ENCODE assay signal across 8 mouse cellular contexts in genomic region chr3:95227214-95227613, GRCm38 (mm10). TPM values are rescaled to one million over a fixed set of nuclear protein-coding genes. Genes with fewer than 3 reads are reported as not detected.
A peak's percentile ranks its signal among the peaks of the same experiment; 100 is the strongest.
DNase-seq lines count a peak whose midpoint lies in the region; ATAC-seq and TF ChIP-seq lines count a peak whose summit lies in the region.

No protein-coding gene starts in this region.

- TF ChIP-seq CTCF in midbrain, postnatal 0 days (IDR thresholded peaks at IDR 0.05), result no peak

- H3K4me3 ChIP-seq in heart, embryonic 16.5 days (ENCODE audit: low read length), result peak overlapping the region; percentile 86
- peak overlapping the region; percentile 78 for H3K4me3 ChIP-seq in hindbrain, embryonic 15.5 days
- peak overlapping the region; percentile 86 for H3K4me3 ChIP-seq in midbrain, postnatal 0 days (ENCODE audit: low read depth, low read length)

- WGBS in heart, embryonic 16.5 days, result 35% methylated on average over 1 of the region's 1 CpGs
- WGBS in hindbrain, embryonic 15.5 days, result 21% methylated on average over 1 of the region's 1 CpGs
- 11% methylated on average over 1 of the region's 1 CpGs for WGBS in midbrain, postnatal 0 days

- peaks cover 22% of the 10 kb centered on the region for H3K4me1 ChIP-seq in heart, embryonic 16.5 days (ENCODE audit: control insufficient read depth, insufficient read depth, low read length)
- H3K4me1 ChIP-seq in hindbrain, embryonic 15.5 days (replicated peaks), result peaks cover 69% of the 10 kb centered on the region
- peaks cover 29% of the 10 kb centered on the region for H3K4me1 ChIP-seq in midbrain, postnatal 0 days (ENCODE audit: insufficient read depth, low read length)

- no peak for ATAC-seq in heart, embryonic 16.5 days (replicated peaks; ENCODE audit: extremely low read depth, insufficient read depth, low FRiP score)
- ATAC-seq in hindbrain, embryonic 15.5 days (ENCODE audit: low FRiP score, low read depth), result no peak
- ATAC-seq in midbrain, postnatal 0 days (ENCODE audit: low FRiP score), result no peak

- H3K4me2 ChIP-seq in heart, embryonic 16.5 days (ENCODE audit: low read depth, low read length), result peak overlapping the region; percentile 88
- H3K4me2 ChIP-seq in hindbrain, embryonic 15.5 days, result peak overlapping the region; percentile 77
- peak overlapping the region; percentile 74 for H3K4me2 ChIP-seq in midbrain, postnatal 0 days (ENCODE audit: low read depth, low read length, poor library complexity, severe bottlenecking)

- DNase-seq in heart, postnatal 4 days, result no peak
- peak; percentile 27 for DNase-seq in adipocyte (ENCODE audit: low spot score)
- peak; percentile 55 for DNase-seq in midbrain, postnatal 0 days (ENCODE audit: low spot score)
- DNase-seq in gastrocnemius, postnatal 36 days, result no peak
- no peak for DNase-seq in layer of hippocampus, postnatal 10 days (ENCODE audit: low spot score in 2 of 2)
- DNase-seq in left cerebral cortex, postnatal 36 days (ENCODE audit: low spot score in 2 of 2), result no peak

- no peak overlapping the region; the same call in 1 of the 2 replicates for H3K27ac ChIP-seq in heart, embryonic 16.5 days (ENCODE audit: low read length)
- H3K27ac ChIP-seq in hindbrain, embryonic 15.5 days (replicated peaks), result peak overlapping the region; percentile 99
- peak overlapping the region; percentile 97 for H3K27ac ChIP-seq in midbrain, postnatal 0 days (ENCODE audit: low read depth, low read length)

- peak overlapping the region; percentile 95; the same call in 1 of the 2 replicates for H3K9ac ChIP-seq in heart, embryonic 16.5 days (ENCODE audit: low read length)
- H3K9ac ChIP-seq in hindbrain, embryonic 15.5 days, result peak overlapping the region; percentile 89
- peak overlapping the region; percentile 87 for H3K9ac ChIP-seq in midbrain, postnatal 0 days (replicated peaks; ENCODE audit: low read length, poor library complexity, severe bottlenecking)

- H3K9me3 ChIP-seq in heart, embryonic 16.5 days (replicated peaks; ENCODE audit: control insufficient read depth, low read length), result 0 out of 2 replicates have a peak, but pooled peaks cover 2% of the 10 kb centered on the region
- H3K9me3 ChIP-seq in hindbrain, embryonic 15.5 days, result no peaks in the 10 kb centered on the region
- H3K9me3 ChIP-seq in midbrain, postnatal 0 days (ENCODE audit: low read length), result no peaks in the 10 kb centered on the region

- no peaks in the 10 kb centered on the region for H3K27me3 ChIP-seq in heart, embryonic 16.5 days (ENCODE audit: control insufficient read depth, insufficient read depth, low read length)
- no peaks in the 10 kb centered on the region for H3K27me3 ChIP-seq in hindbrain, embryonic 15.5 days
- H3K27me3 ChIP-seq in midbrain, postnatal 0 days (ENCODE audit: insufficient read depth, low read length), result no peaks in the 10 kb centered on the region

- H3K36me3 ChIP-seq in heart, embryonic 16.5 days (ENCODE audit: control insufficient read depth, insufficient read depth), result peaks cover 15% of the 10 kb centered on the region
- peaks cover 32% of the 10 kb centered on the region for H3K36me3 ChIP-seq in hindbrain, embryonic 15.5 days
- peaks cover 16% of the 10 kb centered on the region for H3K36me3 ChIP-seq in midbrain, postnatal 0 days (ENCODE audit: insufficient read depth, low read length)

- intact Hi-C loops in gastrocnemius, postnatal 36 days (cut with DNase I), result no loop called here
- intact Hi-C loops in left cerebral cortex, postnatal 36 days (cut with DNase I), result no loop called here

RNA-seq across cellular contexts. Expression of gene Cdc42se1, which starts 1.3 kb away (rescaled TPM):
- polyA plus RNA-seq in heart, embryonic 16.5 days (2015; fragmentation: Nextera tagmentation; extraction: Ambion mirVana), result 57.8 and 59.3 TPM in 2 replicates
- 10 to 100 TPM; 45.2 to 45.9 TPM for total RNA-seq in heart, postnatal 4 days (2021)
- polyA plus RNA-seq in hindbrain, embryonic 15.5 days (2015; fragmentation: Nextera tagmentation; extraction: Ambion mirVana), result 57.1 and 59.3 TPM in 2 replicates
- total RNA-seq in midbrain, postnatal 0 days (2014; rRNA removed), result 35.0 and 54.7 TPM in 2 replicates
- polyA plus RNA-seq in midbrain, postnatal 0 days (2015; fragmentation: Nextera tagmentation; extraction: Ambion mirVana), result 40.9 and 41.4 TPM in 2 replicates
- 10 to 100 TPM; 14.2 to 18.4 TPM for total RNA-seq in gastrocnemius, postnatal 36 days (2021)
- total RNA-seq in layer of hippocampus, postnatal 10 days (2021), result 10 to 100 TPM; 79.8 to 80.1 TPM
- 10 to 100 TPM; 64.4 to 68.0 TPM for total RNA-seq in left cerebral cortex, postnatal 36 days (2021)

RNA-seq across cellular contexts. Expression of gene Mllt11, which starts 4.8 kb away (rescaled TPM):
- polyA plus RNA-seq in heart, embryonic 16.5 days (2015; fragmentation: Nextera tagmentation; extraction: Ambion mirVana), result 9.8 and 11.5 TPM in 2 replicates
- total RNA-seq in heart, postnatal 4 days (2021), result 1 to 10 TPM; 7.4 to 8.1 TPM
- 323 and 341 TPM in 2 replicates for polyA plus RNA-seq in hindbrain, embryonic 15.5 days (2015; fragmentation: Nextera tagmentation; extraction: Ambion mirVana)
- total RNA-seq in midbrain, postnatal 0 days (2014; rRNA removed), result 301 and 367 TPM in 2 replicates
- polyA plus RNA-seq in midbrain, postnatal 0 days (2015; fragmentation: Nextera tagmentation; extraction: Ambion mirVana), result 738 and 774 TPM in 2 replicates
- total RNA-seq in gastrocnemius, postnatal 36 days (2021), result 10 to 100 TPM; 48.5 to 63.2 TPM
- 100 to 1,000 TPM; 621 to 626 TPM for total RNA-seq in layer of hippocampus, postnatal 10 days (2021)
- total RNA-seq in left cerebral cortex, postnatal 36 days (2021), result 100 to 1,000 TPM; 292 to 336 TPM

RNA-seq across cellular contexts. Expression of gene Gabpb2, which starts 9.5 kb away (rescaled TPM):
- 6.3 and 6.6 TPM in 2 replicates for polyA plus RNA-seq in heart, embryonic 16.5 days (2015; fragmentation: Nextera tagmentation; extraction: Ambion mirVana)
- 10 to 100 TPM; 16.1 to 16.2 TPM for total RNA-seq in heart, postnatal 4 days (2021)
- polyA plus RNA-seq in hindbrain, embryonic 15.5 days (2015; fragmentation: Nextera tagmentation; extraction: Ambion mirVana), result 3.4 and 3.6 TPM in 2 replicates
- 6.5 and 7.6 TPM in 2 replicates for total RNA-seq in midbrain, postnatal 0 days (2014; rRNA removed)
- polyA plus RNA-seq in midbrain, postnatal 0 days (2015; fragmentation: Nextera tagmentation; extraction: Ambion mirVana), result 1.5 and 1.6 TPM in 2 replicates
- 1 to 10 TPM; 6.6 to 8.0 TPM for total RNA-seq in gastrocnemius, postnatal 36 days (2021)
- 10 to 100 TPM; 10.1 to 10.6 TPM for total RNA-seq in layer of hippocampus, postnatal 10 days (2021)
- total RNA-seq in left cerebral cortex, postnatal 36 days (2021), result 10 to 100 TPM in 1 of 2 experiments, 1 to 10 TPM in 1; 6.3 to 13.4 TPM

RNA-seq across cellular contexts. Expression of gene Gm128, which starts 14.2 kb away (rescaled TPM):
- 0.50 and 0.51 TPM in 2 replicates for polyA plus RNA-seq in heart, embryonic 16.5 days (2015; fragmentation: Nextera tagmentation; extraction: Ambion mirVana)
- under 1 TPM in 1 of 2 experiments, not detected in 1; 0.14 TPM for total RNA-seq in heart, postnatal 4 days (2021)
- polyA plus RNA-seq in hindbrain, embryonic 15.5 days (2015; fragmentation: Nextera tagmentation; extraction: Ambion mirVana), result 0.13 and 0.19 TPM in 2 replicates
- total RNA-seq in midbrain, postnatal 0 days (2014; rRNA removed), result 0.24 and 0.49 TPM in 2 replicates
- 0.19 and 0.27 TPM in 2 replicates for polyA plus RNA-seq in midbrain, postnatal 0 days (2015; fragmentation: Nextera tagmentation; extraction: Ambion mirVana)
- total RNA-seq in gastrocnemius, postnatal 36 days (2021), result not detected
- under 1 TPM; 0.16 to 0.18 TPM for total RNA-seq in layer of hippocampus, postnatal 10 days (2021)
- total RNA-seq in left cerebral cortex, postnatal 36 days (2021), result under 1 TPM; 0.20 to 0.27 TPM

RNA-seq across cellular contexts. Expression of gene Bnipl, which starts 23.8 kb away (rescaled TPM):
- polyA plus RNA-seq in heart, embryonic 16.5 days (2015; fragmentation: Nextera tagmentation; extraction: Ambion mirVana), result 0.22 and 0.37 TPM in 2 replicates
- not detected for total RNA-seq in heart, postnatal 4 days (2021)
- polyA plus RNA-seq in hindbrain, embryonic 15.5 days (2015; fragmentation: Nextera tagmentation; extraction: Ambion mirVana), result 0.29 TPM in 1 of 2 replicates, not detected in the other
- not detected in 2 replicates for total RNA-seq in midbrain, postnatal 0 days (2014; rRNA removed)
- not detected in 2 replicates for polyA plus RNA-seq in midbrain, postnatal 0 days (2015; fragmentation: Nextera tagmentation; extraction: Ambion mirVana)
- total RNA-seq in gastrocnemius, postnatal 36 days (2021), result not detected
- under 1 TPM in 1 of 2 experiments, not detected in 1; 0.25 TPM for total RNA-seq in layer of hippocampus, postnatal 10 days (2021)
- total RNA-seq in left cerebral cortex, postnatal 36 days (2021), result under 1 TPM; 0.39 to 0.86 TPM

Comparison
In these comparisons a context has a peak if more than half of its experiments do, and no peak if none do; other contexts are left out.
1. DNase-seq: peak in adipocyte (single experiment) and midbrain, postnatal 0 days (single experiment); none in heart, postnatal 4 days (single experiment), gastrocnemius, postnatal 36 days (0 of 2), layer of hippocampus, postnatal 10 days (0 of 2) and left cerebral cortex, postnatal 36 days (0 of 2).
2. RNA of gene Mllt11, which starts 4.8 kb away (total RNA-seq): 621 to 626 TPM in layer of hippocampus, postnatal 10 days, 301 to 367 TPM in midbrain, postnatal 0 days, 292 to 336 TPM in left cerebral cortex, postnatal 36 days and 48.5 to 63.2 TPM in gastrocnemius, postnatal 36 days; 7.4 to 8.1 TPM in heart, postnatal 4 days; every median in the first group is over 4 times any median in the second.
3. Peak in every context shown above with its lines, with median percentiles within 50 percentile points of each other: H3K4me2 ChIP-seq, H3K4me3 ChIP-seq and H3K9ac ChIP-seq.